Mouse (Mus musculus): ENCODE results near the gene H6pd. TPM values are rescaled to one million over a fixed set of nuclear protein-coding genes. Genes with fewer than 3 reads are reported as not detected.

Gene H6pd
- polyA plus RNA-seq, 1 experiment from 2014 or later: 8.8 TPM

GRCm38 (mm10) chr4:149933519-149934245 lies 75.1 kb downstream of the H6pd start:
- no peaks in the 10 kb centered on the region for H3K36me3 ChIP-seq (ENCODE audit: control insufficient read depth, insufficient read depth, low read length)
- H3K27me3 ChIP-seq (ENCODE audit: control insufficient read depth, insufficient read depth, low read length): no peaks in the 10 kb centered on the region
- no peak overlapping the region for H3K27ac ChIP-seq (ENCODE audit: low read length)
- H3K4me3 ChIP-seq (ENCODE audit: low read depth, low read length): no peak overlapping the region
- no peak for ATAC-seq (ENCODE audit: insufficient number of reproducible peaks, insufficient read depth, low FRiP score, low read depth)
- WGBS: 83% methylated on average over 16 of the region's 16 CpGs
- no peak overlapping the region for H3K9ac ChIP-seq (replicated peaks; ENCODE audit: low read depth, low read length)
- H3K4me2 ChIP-seq (replicated peaks; ENCODE audit: low read depth, low read length): no peak overlapping the region
- H3K4me1 ChIP-seq (ENCODE audit: control insufficient read depth, insufficient read depth, low read length): 0 out of 2 replicates have a peak, but pooled peaks cover 2% of the 10 kb centered on the region
- no peaks in the 10 kb centered on the region; the same call in 1 of the 2 replicates for H3K9me3 ChIP-seq (ENCODE audit: control insufficient read depth, low read depth, low read length)

- Histone ChIP-seq H3K4me3 (ENCODE audit: low read depth, low read length) (no peak overlapping the region), H3K4me1 (ENCODE audit: control insufficient read depth, insufficient read depth, low read length) (no peaks in the 10 kb centered on the region), H3K27ac (ENCODE audit: low read length) (no peak overlapping the region), H3K27me3 (ENCODE audit: control insufficient read depth, insufficient read depth, low read length) (no peaks in the 10 kb centered on the region), H3K9ac (replicated peaks; ENCODE audit: low read depth, low read length) (no peak overlapping the region), H3K4me2 (replicated peaks; ENCODE audit: low read depth, low read length) (no peak overlapping the region), H3K9me3 (ENCODE audit: control insufficient read depth, low read depth, low read length) (no peaks in the 10 kb centered on the region; the same call in 1 of the 2 replicates), H3K36me3 (ENCODE audit: control insufficient read depth, insufficient read depth, low read length) (no peaks in the 10 kb centered on the region)
- WGBS: 70% methylated on average over 7 of the region's 7 CpGs
- ATAC-seq (ENCODE audit: insufficient number of reproducible peaks, insufficient read depth, low FRiP score, low read depth): no peak
Observed at GRCm38 (mm10) chr4:149933025-149933424, 75.8 kb downstream of the H6pd start.

- Histone ChIP-seq H3K9ac (replicated peaks; ENCODE audit: low read depth, low read length) (no peak overlapping the region), H3K4me3 (ENCODE audit: low read depth, low read length) (no peak overlapping the region), H3K9me3 (ENCODE audit: control insufficient read depth, low read depth, low read length) (no peaks in the 10 kb centered on the region; the same call in 1 of the 2 replicates), H3K27me3 (ENCODE audit: control insufficient read depth, insufficient read depth, low read length) (no peaks in the 10 kb centered on the region), H3K36me3 (ENCODE audit: control insufficient read depth, insufficient read depth, low read length) (no peaks in the 10 kb centered on the region), H3K4me2 (replicated peaks; ENCODE audit: low read depth, low read length) (no peak overlapping the region), H3K4me1 (ENCODE audit: control insufficient read depth, insufficient read depth, low read length) (no peaks in the 10 kb centered on the region), H3K27ac (ENCODE audit: low read length) (no peak overlapping the region)
- 85% methylated on average over 9 of the region's 9 CpGs for WGBS
- no peak for ATAC-seq (ENCODE audit: insufficient number of reproducible peaks, insufficient read depth, low FRiP score, low read depth)
Observed at GRCm38 (mm10) chr4:149932108-149932815, 76.6 kb downstream of the H6pd start.

- ATAC-seq (ENCODE audit: insufficient number of reproducible peaks, insufficient read depth, low FRiP score, low read depth): no peak
- Histone ChIP-seq H3K4me1 (ENCODE audit: control insufficient read depth, insufficient read depth, low read length) (no peaks in the 10 kb centered on the region), H3K9me3 (ENCODE audit: control insufficient read depth, low read depth, low read length) (no peaks in the 10 kb centered on the region; the same call in 1 of the 2 replicates), H3K36me3 (ENCODE audit: control insufficient read depth, insufficient read depth, low read length) (no peaks in the 10 kb centered on the region), H3K27ac (ENCODE audit: low read length) (no peak overlapping the region), H3K27me3 (ENCODE audit: control insufficient read depth, insufficient read depth, low read length) (no peaks in the 10 kb centered on the region), H3K4me2 (replicated peaks; ENCODE audit: low read depth, low read length) (no peak overlapping the region), H3K4me3 (ENCODE audit: low read depth, low read length) (no peak overlapping the region), H3K9ac (replicated peaks; ENCODE audit: low read depth, low read length) (no peak overlapping the region)
- 59% methylated on average over 3 of the region's 3 CpGs for WGBS
Observed at GRCm38 (mm10) chr4:149930755-149931154, 78.1 kb downstream of the H6pd start.

Other genes with a start within 250 kb of the H6pd start
- 9.4 and 9.5 TPM in 2 replicates for gene Slc25a33, start 234.7 kb downstream of the H6pd start, polyA plus RNA-seq (2014; fragmentation: Nextera tagmentation; extraction: Ambion mirVana)
- gene Spsb1, start 54.0 kb downstream of the H6pd start, polyA plus RNA-seq (2014; fragmentation: Nextera tagmentation; extraction: Ambion mirVana): 15.9 and 19.2 TPM in 2 replicates
- gene Gpr157, start 78.3 kb upstream of the H6pd start, polyA plus RNA-seq (2014; fragmentation: Nextera tagmentation; extraction: Ambion mirVana): 0.39 and 0.86 TPM in 2 replicates
- gene Slc2a5, start 110.3 kb upstream of the H6pd start, polyA plus RNA-seq (2014; fragmentation: Nextera tagmentation; extraction: Ambion mirVana): 1.1 TPM in 2 replicates
- gene Slc2a7, start 139.9 kb upstream of the H6pd start, polyA plus RNA-seq (2014; fragmentation: Nextera tagmentation; extraction: Ambion mirVana): not detected in 2 replicates
- not detected in 2 replicates for gene Car6, start 192.3 kb upstream of the H6pd start, polyA plus RNA-seq (2014; fragmentation: Nextera tagmentation; extraction: Ambion mirVana)
- 1,497 and 1,560 TPM in 2 replicates for gene Eno1, start 227.7 kb upstream of the H6pd start, polyA plus RNA-seq (2014; fragmentation: Nextera tagmentation; extraction: Ambion mirVana)